Mouse (Mus musculus) myocyte (in vitro differentiated cells): ENCODE data around the gene Lypd6b. TPM values are rescaled to one million over a fixed set of nuclear protein-coding genes. Genes with fewer than 3 reads are reported as not detected.

Source experiments
- H3K27me3 ChIP-seq: one replicate; pipeline ENCODE4 v1.6.1; 2011; ENCODE audit not compliant: control insufficient read depth, insufficient read depth, insufficient read length
- H3K36me3 ChIP-seq: one replicate; pipeline ENCODE4 v1.6.1; 2011; ENCODE audit not compliant: control insufficient read depth, insufficient read depth
- H3K4me2 ChIP-seq: one replicate; pipeline ENCODE4 v1.6.1; 2011; ENCODE audit warnings: low read depth, control low read depth
- H3K4me3 ChIP-seq: one replicate; pipeline ENCODE4 v1.5.1; 2011; ENCODE audit warnings: mild to moderate bottlenecking, control low read depth, moderate library complexity
- H3K79me2 ChIP-seq: one replicate; pipeline ENCODE4 v1.6.1; 2011; ENCODE audit not compliant: control insufficient read depth, insufficient read depth
- H3ac ChIP-seq: one replicate; pipeline ENCODE4 v1.6.1; 2011; ENCODE audit not compliant: control insufficient read depth, insufficient read length
- CEBPB ChIP-seq: IDR thresholded peaks from 2 replicates; pipeline ENCODE4 v1.6.1; 2011; ENCODE audit warnings: mild to moderate bottlenecking, moderate library complexity; ENCODE audit not compliant: poor library complexity, insufficient read depth, severe bottlenecking
- E2F4 ChIP-seq: IDR thresholded peaks from one replicate; pipeline ENCODE4 v1.6.1; 2011; ENCODE audit warnings: mild to moderate bottlenecking, control low read depth, moderate library complexity; ENCODE audit not compliant: insufficient read depth
- MAX ChIP-seq: IDR thresholded peaks from one replicate; pipeline ENCODE4 v1.6.1; 2011; ENCODE audit warnings: low read depth, mild to moderate bottlenecking, control low read depth
- MYOD1 ChIP-seq, 3 experiments: IDR thresholded peaks; one replicate each; pipeline ENCODE4 v1.6.1; 2011; ENCODE audit warnings: control low read depth in 2 of 3, low read depth in 2 of 3, mild to moderate bottlenecking in 2 of 3, moderate library complexity in 1 of 3; ENCODE audit not compliant: insufficient read length in 2 of 3, control insufficient read depth in 1 of 3
- MYOG ChIP-seq, 3 experiments: IDR thresholded peaks; one replicate each; pipeline ENCODE4 v1.6.1; 2011; ENCODE audit warnings: control low read depth in 2 of 3, low read depth in 2 of 3, mild to moderate bottlenecking in 2 of 3; ENCODE audit not compliant: insufficient read length in 2 of 3, control insufficient read depth in 1 of 3, insufficient read depth in 1 of 3
- POLR2A ChIP-seq: IDR thresholded peaks from one replicate; pipeline ENCODE4 v1.6.1; 2011; ENCODE audit warnings: low read depth, mild to moderate bottlenecking, control low read depth, moderate library complexity; ENCODE audit not compliant: insufficient read length
- POLR2AphosphoS2 ChIP-seq: IDR thresholded peaks from one replicate; pipeline ENCODE4 v1.6.1; 2011; ENCODE audit warnings: low read depth, control low read depth; ENCODE audit not compliant: insufficient read length
- REST ChIP-seq: IDR thresholded peaks from one replicate; pipeline ENCODE4 v1.6.1; 2011; ENCODE audit warnings: mild to moderate bottlenecking, control low read depth, moderate library complexity; ENCODE audit not compliant: insufficient read depth, insufficient read length
- SRF ChIP-seq: IDR thresholded peaks from one replicate; pipeline ENCODE4 v1.6.1; 2011; ENCODE audit warnings: low read depth; ENCODE audit not compliant: control insufficient read depth, insufficient read length
- TCF12 ChIP-seq: IDR thresholded peaks from one replicate; pipeline ENCODE4 v1.6.1; 2011; ENCODE audit warnings: mild to moderate bottlenecking, control low read depth; ENCODE audit not compliant: poor library complexity, insufficient read depth, severe bottlenecking
- TCF3 ChIP-seq: IDR thresholded peaks from one replicate; pipeline ENCODE4 v1.6.1; 2011; ENCODE audit warnings: low read depth, control low read depth; ENCODE audit not compliant: insufficient read length
- USF1 ChIP-seq: IDR thresholded peaks from one replicate; pipeline ENCODE4 v1.6.1; 2011; ENCODE audit warnings: low read depth, mild to moderate bottlenecking, control low read depth, moderate library complexity
- polyA plus RNA-seq: library from polyadenylated mRNA; unstranded; fragments of >200 nt; fragmentation: generic; extraction: Trizol; gene quantifications from one replicate; pipeline ENCODE4 v1.2.1, GENCODE M21; 2012; ENCODE audit warnings: missing spikeins

Gene Lypd6b
- polyA plus RNA-seq, 1 experiment: 0.35 TPM

DNA sequence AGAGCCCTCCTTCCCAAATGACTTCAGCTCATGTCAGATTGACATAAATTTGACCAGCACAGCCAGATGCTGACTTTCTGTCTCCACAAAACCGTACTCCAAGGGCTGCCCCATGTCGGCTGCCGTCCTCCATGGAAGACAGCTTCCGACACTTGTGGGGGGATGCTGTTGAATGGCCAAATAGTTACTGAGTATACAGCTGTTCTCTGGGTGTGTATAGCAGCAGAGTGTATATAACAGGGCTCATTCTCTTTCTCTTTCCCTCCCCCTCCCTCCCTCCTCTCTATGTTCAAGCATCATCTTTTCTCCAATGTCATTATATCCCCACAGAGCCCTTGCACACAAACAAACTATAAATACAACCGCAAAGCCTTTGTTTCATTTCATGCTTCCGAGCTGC is 43.7 kb upstream of the Lypd6b start:
- no peak for TF ChIP-seq CEBPB
- no peak for TF ChIP-seq MAX
- TF ChIP-seq TCF12: no peak
- TF ChIP-seq MYOD1 (IDR thresholded peaks at IDR 0.05; ENCODE audit: control insufficient read depth in 1 of 3, insufficient read length in 2 of 3, low read depth in 2 of 3): peak in 2 of 3 experiments; percentile 7 to 22
- no peaks in the 10 kb centered on the region for H3K27me3 ChIP-seq
- H3K4me2 ChIP-seq: peak overlapping the region; percentile 84
- H3K4me3 ChIP-seq: peak overlapping the region; percentile 34
- H3K36me3 ChIP-seq: no peaks in the 10 kb centered on the region
- H3ac ChIP-seq: no peak overlapping the region
- H3K79me2 ChIP-seq: no peaks in the 10 kb centered on the region

DNA sequence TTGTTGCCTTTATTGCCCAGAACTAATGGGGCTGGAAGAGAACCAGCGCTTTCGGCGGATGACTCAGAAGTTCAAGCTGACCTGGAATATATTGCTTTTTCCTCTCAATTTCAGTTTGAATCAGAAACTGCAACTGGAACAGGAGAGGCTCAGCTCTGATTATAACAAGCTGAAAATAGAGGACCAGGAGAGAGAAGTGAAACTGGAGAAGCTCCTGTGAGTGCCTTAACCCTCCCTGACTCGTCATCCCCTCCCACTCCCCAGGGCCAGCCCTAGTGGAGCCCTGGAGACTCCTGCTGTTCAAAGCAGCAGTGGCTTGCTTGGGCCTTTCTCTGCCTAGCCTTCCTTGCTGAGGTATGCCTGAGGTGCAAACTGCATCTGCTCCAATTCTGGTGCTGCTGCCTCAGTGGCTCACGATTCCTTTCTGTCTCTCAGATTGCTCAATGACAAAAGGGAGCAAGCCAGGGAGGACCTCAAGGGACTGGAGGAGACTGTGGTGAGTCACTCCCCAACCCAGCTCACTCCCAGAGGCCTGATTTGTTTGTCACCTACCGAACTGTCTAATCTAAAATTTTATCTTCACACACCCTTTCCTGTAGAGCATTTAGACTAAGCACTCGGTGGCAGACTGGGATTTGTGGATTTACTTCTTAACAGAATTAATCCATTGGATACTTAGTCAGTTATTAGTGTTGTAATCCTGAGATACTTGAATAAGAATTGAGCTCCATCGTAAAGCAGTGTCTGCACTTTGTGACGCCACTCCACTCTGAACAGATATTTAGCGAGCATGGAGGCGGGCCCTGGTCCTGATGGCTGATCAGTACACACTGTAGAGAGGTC is 43.0 kb upstream of the Lypd6b start:
- Histone ChIP-seq H3K27me3 (no peaks in the 10 kb centered on the region), H3K4me3 (peak overlapping the region; percentile 34), H3ac (no peak overlapping the region), H3K79me2 (no peaks in the 10 kb centered on the region), H3K36me3 (no peaks in the 10 kb centered on the region), H3K4me2 (peak overlapping the region; percentile 84)
- TF ChIP-seq SRF (no peak), USF1 (no peak), TCF3 (no peak), POLR2AphosphoS2 (peak; percentile 46), MAX (no peak), TCF12 (no peak), CEBPB (peak; percentile 85), REST (no peak), POLR2A (peak; percentile 60), MYOG (IDR thresholded peaks at IDR 0.05; ENCODE audit: control insufficient read depth in 1 of 3, insufficient read depth in 1 of 3, insufficient read length in 2 of 3, low read depth in 2 of 3) (no peak), MYOD1 (IDR thresholded peaks at IDR 0.05; ENCODE audit: control insufficient read depth in 1 of 3, insufficient read length in 2 of 3, low read depth in 2 of 3) (peak in 1 of 3 experiments; percentile 17), E2F4 (no peak)

GRCm38 (mm10) chr2:49745094-49745781 is 42.2 kb upstream of the Lypd6b start:
- peak overlapping the region; percentile 84 for H3K4me2 ChIP-seq
- H3ac ChIP-seq: no peak overlapping the region
- no peak for TF ChIP-seq MYOD1 (IDR thresholded peaks at IDR 0.05; ENCODE audit: control insufficient read depth in 1 of 3, insufficient read length in 2 of 3, low read depth in 2 of 3)
- no peak for TF ChIP-seq SRF
- TF ChIP-seq USF1: no peak
- TF ChIP-seq MYOG (IDR thresholded peaks at IDR 0.05; ENCODE audit: control insufficient read depth in 1 of 3, insufficient read depth in 1 of 3, insufficient read length in 2 of 3, low read depth in 2 of 3): no peak
- no peak for TF ChIP-seq POLR2A

GRCm38 (mm10) chr2:49746947-49747346 is 40.5 kb upstream of the Lypd6b start:
- Histone ChIP-seq H3K27me3 (no peaks in the 10 kb centered on the region), H3K79me2 (no peaks in the 10 kb centered on the region), H3K4me2 (no peak overlapping the region), H3K36me3 (no peaks in the 10 kb centered on the region), H3ac (no peak overlapping the region), H3K4me3 (no peak overlapping the region)
- TF ChIP-seq TCF12: no peak

More at GRCm38 (mm10) chr2:49745094-49745781, 42.2 kb upstream of the Lypd6b start:
- Histone ChIP-seq H3K79me2 (no peaks in the 10 kb centered on the region), H3K4me3 (peak overlapping the region; percentile 34), H3K27me3 (no peaks in the 10 kb centered on the region), H3K36me3 (no peaks in the 10 kb centered on the region)

- Histone ChIP-seq H3ac (no peak overlapping the region), H3K27me3 (no peaks in the 10 kb centered on the region), H3K4me2 (no peak overlapping the region), H3K79me2 (no peaks in the 10 kb centered on the region), H3K4me3 (no peak overlapping the region), H3K36me3 (no peaks in the 10 kb centered on the region)
- TF ChIP-seq SRF: no peak
- no peak for TF ChIP-seq E2F4
- no peak for TF ChIP-seq REST
- no peak for TF ChIP-seq TCF12
- TF ChIP-seq MAX: no peak
- no peak for TF ChIP-seq CEBPB
- TF ChIP-seq USF1: no peak
- no peak for TF ChIP-seq MYOD1 (IDR thresholded peaks at IDR 0.05; ENCODE audit: control insufficient read depth in 1 of 3, insufficient read length in 2 of 3, low read depth in 2 of 3)
- no peak for TF ChIP-seq POLR2A
- TF ChIP-seq POLR2AphosphoS2: no peak
- TF ChIP-seq MYOG (IDR thresholded peaks at IDR 0.05; ENCODE audit: control insufficient read depth in 1 of 3, insufficient read depth in 1 of 3, insufficient read length in 2 of 3, low read depth in 2 of 3): no peak
- TF ChIP-seq TCF3: no peak
Observed at GRCm38 (mm10) chr2:49747670-49748069, 39.8 kb upstream of the Lypd6b start.
